Mouse (Mus musculus) mouse embryonic stem cell (cell line): Measurements from ENCODE around the gene Cxcl10.

Source experiments
- in situ Hi-C, 2 experiments: fragments of 300-500 bp; cut with MboI; formaldehyde crosslinking; loops; 1 replicate in 1 of 2; 3 replicates in 1 of 2; pipeline ENCODE4 v1.14.3; 2019 to 2020; ENCODE audit warnings: low sequenced_read_pairs in 2 of 2, low pct_unique_long_range_greater_than_20kb in 1 of 2, mixed read lengths in 1 of 2; ENCODE audit not compliant: unreplicated experiment in 1 of 2

The Cxcl10 gene

DNA sequence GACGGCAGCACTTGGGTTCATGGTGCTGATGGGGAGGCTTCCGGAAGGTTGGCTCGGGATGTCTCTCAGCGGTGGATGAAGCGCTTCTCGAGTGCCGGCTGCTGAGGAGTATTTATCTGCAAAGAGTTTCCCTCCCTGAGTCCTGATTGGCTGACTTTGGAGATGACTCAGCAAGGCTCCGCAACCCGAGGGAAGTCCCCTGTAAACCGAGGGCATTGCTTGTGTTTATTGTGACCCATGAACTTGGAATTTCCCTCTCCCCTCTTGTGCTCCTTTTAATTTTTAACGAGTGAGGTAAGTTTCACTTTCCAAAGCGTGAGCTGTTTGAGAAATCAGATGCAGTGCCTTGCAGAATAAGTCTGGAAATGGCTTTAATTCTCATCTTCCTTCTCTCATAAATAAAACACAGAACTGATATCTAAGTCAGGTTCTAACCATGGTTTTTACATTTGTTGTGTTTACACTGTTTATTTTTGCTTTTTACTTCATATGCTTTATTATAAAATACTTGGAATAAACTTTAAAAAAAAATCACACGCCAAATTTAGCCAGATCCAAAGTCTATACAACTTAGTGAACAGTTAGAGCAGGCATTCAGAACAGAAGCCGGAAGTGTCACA lies at the start of gene Cxcl10:
TSS of gene Cxcl10 (minus strand) at position 96 of the 620 bp plus-strand sequence.
- in situ Hi-C loops = no loop called here

DNA sequence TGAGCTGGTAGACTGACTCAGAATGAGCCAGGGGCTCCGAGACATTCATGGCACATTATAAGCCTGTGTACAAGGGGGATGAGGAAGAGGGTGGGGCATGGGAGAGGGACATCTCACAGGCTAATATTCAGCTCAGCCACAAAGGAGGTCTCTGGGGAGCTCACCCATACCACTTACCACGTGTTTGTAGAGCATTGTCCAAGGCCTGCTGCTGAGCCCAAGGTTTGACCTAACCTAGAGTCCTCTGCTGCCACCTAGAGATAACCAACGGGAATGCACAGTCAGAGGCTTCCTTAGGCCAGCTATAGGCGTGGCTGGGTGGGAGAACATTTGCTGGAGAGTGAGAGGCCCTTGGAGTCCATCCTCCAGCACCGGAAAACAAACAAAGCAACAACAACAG lies 49.5 kb upstream of the Cxcl10 start:
- in situ Hi-C loops = no loop called here

DNA sequence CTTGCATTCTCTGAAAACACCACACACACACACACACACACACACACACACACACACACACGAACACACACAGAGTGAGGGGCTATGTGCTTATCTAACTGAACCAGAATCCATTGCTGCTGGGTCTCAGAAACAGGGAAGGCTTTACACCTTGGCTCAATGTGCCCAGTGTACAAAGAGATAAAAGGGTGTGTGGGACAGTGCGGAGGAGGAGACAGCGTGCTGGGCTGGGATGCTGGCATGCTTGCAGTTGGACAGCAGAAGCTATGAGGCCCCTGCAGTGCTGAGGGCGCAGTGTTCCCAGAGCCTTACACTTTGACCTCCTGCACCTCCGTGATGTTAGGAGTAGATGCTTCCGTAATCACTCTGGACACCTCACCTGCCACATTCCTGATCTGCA lies 47.8 kb upstream of the Cxcl10 start:
- in situ Hi-C loops = no loop called here

DNA sequence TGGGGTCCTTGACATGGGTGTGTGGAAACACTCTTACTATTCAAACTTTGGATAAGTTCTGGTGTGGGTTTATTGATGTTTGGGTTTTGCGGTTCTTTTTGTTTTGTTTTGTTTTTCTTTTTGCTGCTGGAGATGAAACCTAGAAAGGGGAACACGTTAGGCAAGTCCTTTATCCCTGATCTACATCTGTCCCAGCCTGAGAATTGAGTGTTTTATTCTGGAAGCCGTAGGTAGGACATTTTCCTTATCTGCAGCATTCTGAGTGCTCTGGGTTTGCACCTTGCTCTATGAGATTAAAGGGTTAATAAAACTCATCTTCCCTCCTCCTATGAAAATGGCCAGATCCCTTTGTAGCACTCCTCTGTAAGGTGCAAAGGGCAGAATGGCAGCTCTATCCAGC lies 47.1 kb upstream of the Cxcl10 start:
- in situ Hi-C loops = no loop called here

DNA sequence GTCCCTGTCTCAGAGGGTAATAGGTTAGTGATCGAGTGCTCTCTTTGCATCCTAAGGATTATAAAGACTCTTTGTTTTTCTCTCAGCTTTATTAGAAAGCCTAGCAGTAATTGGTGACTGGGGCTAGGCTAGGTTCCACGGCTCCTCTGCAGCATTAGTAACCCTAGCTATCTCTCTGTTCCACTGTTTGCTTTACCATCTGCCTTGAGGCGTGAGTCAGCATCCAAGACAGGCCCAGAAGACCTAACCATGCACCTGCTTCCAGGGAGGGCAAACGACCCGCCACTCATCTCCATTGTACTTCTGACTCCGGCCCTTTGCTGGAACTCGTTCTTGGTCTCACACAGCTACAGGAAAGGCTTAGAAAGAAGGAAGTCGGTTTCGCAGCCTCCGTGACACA lies 45.2 kb upstream of the Cxcl10 start:
- in situ Hi-C loops = no loop called here

DNA sequence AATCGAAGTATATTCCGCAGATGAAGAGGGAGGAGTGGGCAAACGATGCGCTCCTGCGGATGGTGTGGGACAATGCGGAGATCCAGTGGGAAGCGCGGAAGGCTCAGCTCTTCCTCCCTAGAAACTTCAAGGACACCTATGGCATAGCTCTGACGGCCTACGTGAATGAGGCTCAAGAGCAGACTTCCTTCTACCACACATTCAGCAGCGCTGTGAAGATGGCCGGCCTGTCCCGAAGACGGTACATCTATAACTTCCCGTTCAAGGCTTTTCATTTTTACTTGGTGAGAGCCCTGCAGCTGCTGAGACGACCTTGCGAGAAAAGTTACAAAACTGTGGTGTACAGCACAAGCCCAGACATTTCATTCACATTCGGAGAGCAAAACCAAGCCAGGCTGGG lies 43.9 kb upstream of the Cxcl10 start:
- in situ Hi-C loops = no loop called here

DNA sequence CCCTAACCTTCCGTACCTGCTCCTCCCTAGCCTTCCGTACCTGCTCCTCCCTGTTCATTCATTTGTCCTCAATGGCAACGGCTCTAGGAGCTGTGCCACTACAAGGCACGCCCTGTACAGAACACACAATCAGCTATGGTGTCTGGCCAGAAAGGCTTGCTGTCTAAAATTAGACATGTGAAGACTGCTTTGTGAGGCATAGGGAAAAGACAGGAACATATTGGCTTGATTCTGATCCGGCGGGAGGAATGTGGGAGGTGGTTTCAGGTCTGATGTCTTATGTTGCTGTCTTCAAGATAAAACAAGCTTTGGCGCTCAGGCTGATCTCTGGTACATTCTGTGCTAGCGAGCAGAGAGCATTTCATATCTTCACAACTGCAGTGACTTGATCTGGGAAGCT lies 41.9 kb upstream of the Cxcl10 start:
- in situ Hi-C loops = no loop called here

DNA sequence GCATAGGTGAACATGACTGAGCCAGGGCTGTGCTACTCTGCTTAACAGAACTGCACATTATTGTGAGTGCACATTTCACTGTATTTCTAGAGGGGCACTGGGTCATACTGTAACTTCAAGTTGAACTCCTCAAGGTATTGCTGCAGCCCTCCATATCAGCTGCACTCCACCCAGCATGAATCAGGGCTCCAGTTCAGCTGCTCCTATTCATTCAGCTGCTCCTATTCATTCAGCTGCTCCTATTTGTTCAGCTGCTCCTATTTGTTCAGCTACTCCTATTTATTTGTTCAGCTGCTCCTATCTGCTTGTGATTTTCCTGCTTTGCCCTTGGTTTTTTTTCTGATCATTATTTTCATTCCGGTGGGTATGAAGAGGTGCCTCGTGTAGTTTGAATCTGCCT lies 41.3 kb upstream of the Cxcl10 start:
- in situ Hi-C loops = no loop called here

DNA sequence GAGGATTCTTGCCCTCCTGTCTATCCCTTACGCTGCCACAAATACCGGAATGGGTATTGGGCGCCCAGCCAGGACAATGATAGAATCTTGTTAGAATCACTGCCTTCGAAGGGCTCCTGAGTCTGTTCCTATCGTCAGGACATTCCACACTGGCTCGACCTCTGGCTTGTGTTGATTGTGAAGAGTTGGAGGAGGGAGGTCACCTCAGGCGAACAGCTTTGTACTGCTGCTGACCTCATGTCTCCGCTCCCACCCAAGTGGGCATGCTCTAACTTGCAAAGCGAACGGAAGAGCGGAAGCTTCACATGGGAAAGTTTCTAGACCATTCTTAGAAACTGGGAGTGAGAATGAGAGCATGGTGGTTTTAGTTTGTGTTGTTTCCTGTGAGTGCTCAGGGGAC lies 38.7 kb upstream of the Cxcl10 start:
- in situ Hi-C loops = no loop called here

DNA sequence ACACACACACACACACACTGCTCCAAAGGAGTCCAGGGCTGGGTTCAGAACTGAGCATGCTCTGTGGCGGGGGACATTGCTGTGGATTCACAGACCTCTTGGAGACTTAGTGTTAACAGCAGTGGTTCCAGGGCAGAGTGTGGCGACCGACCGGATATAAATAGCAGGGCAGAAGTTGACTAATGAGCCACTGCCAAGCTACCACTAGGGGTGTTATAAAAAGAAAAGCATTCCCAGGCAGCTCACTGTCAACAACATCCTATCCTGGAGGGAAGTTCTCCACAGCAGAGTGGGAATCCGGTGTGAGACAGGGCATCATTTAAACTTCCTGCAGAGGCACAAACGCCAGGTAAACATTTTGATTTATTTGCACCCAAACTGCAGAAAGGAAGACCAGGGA lies 38.0 kb upstream of the Cxcl10 start:
- in situ Hi-C loops = no loop called here

DNA sequence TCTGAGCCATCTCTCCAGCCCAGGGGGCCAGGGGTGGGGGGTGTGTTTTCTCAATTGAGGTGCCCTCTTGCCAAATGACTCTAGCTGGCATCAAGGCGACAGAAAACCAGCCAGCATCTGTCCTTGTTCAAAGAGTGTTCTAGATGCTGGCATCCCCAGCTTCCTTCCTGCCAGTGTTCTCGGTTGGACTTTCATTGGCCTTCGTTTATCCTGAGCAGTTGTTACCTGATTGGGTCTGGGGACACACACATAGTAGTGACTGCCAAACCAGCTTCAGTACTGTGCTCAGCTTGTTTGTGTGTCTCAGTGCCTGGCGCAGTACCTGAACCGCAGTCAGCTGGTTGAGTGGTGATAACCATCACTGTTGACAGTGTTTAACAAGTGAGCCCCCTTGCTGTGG lies 37.4 kb upstream of the Cxcl10 start:
- in situ Hi-C loops = no loop called here

DNA sequence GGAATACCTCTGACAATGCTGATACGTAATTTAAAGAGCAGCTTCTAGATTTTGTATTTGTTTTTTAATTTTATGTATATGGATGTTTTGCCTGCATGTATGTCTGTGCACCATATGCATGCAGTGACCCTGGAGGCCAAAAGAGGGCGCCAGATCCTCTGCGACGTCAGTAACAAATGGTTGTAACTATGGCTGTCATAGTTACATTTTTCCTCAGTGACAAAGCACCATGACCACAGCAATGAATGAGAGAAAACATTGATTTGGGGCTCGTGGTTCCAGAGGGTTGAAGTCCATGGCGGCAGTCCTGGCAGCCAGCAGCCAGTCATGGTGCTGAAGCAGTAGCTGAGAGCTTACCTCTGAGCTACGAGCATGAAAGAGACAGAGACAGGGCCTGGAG lies 36.2 kb upstream of the Cxcl10 start:
- in situ Hi-C loops = no loop called here

DNA sequence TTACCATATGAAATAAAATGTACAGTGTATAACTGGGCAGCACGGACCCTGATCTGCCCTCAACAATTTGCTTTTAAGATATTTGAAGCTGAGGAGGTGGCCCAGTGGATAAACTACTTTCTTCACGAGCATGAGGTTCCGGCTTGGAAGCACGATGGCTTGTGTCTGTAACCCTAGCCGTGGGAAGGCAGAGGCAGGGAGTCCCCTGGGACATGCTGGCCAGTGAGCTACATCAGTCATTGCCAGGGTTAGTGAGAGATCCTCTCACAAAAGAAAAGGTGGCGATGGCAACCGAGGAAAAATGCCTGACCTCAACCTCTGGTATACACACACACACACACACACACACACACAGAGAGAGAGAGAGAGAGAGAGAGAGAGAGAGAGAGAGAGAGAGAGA lies 35.1 kb upstream of the Cxcl10 start:
- in situ Hi-C loops = no loop called here

DNA sequence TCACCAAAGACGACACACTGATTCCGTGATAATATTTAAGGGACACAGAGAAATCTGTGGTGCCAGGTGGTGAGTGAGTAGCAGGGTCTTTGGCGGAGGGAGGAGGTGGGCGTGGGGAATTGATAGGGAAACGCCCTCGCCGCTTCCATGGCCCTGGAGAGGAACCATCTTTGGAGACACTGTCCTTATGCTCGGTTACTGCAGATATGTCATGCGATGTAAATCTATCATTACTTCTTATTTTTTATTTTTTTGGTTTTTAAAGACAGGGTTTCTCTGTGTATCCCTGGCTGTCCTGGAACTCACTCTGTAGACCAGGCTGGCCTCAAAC lies 33.6 kb upstream of the Cxcl10 start:
- in situ Hi-C loops = no loop called here

DNA sequence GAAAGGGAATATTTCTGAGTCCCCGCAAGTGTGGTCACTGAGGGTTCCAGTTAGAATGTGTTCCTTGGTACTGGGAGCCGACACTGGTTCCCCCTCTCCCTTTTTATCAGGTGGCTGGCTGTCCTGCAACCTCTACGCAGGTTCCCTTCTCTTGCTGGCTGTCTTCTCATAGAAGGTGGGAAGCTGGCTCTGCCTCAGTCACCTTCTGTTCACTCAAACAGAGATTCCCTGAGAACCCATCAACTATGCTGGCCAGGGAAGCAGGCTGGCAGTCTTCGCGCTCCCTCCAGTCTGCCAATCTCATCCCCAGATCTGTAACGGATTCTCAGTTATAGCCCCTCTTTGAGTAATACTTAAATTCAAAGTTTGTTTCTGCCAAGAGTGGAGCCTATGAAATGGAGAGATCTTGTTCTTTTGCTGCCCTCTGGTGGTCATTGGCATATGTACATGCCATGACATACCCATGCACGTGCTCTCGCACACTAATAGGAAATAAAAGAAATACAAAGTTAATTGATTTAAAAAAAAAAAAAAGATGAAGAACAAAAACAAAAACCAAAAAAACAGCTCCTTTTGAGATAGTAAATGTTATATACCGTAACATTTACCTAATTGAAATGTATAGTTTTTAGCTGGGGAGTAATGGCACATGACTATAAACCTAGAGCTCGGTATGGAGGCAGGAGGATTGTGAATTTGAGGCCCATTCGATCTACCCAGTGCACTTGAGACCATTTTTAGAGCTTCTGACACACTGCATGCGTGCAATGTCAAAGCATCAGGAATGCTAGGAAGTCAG lies 33.1 kb upstream of the Cxcl10 start:
- in situ Hi-C loops = no loop called here

DNA sequence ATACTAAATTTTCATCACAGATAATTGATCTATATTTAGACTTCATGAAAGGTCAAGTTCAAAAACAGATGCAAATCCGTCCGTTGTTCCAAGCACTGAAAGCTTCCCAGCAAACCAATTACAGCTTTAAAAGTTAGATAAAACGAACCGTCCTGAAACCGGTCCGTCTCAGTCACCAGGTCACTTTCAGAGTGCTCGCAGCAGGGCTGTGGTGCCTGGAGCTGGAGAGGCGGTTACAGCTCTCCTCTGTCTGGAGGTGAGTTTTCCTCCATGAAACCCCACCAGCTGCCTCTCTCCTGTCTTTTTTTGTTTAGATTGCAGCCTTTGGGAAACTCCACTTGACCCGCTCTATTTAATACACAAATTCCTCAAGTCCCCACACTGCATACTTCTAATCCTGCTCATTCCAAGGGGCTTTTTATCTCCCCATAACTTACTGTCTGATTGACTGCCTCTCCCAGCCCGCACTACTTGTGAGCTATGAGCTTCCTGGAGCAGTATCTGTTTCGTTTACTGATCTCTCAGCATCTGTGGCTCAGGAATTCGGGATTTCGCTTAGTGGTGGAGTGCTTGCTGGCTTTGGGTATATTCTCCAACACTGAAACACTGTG lies 28.2 kb upstream of the Cxcl10 start:
- in situ Hi-C loops = loop anchor here (5.0 kb wide), 1 partner anchor 60 kb away; no protein-coding TSS in a partner anchor

DNA sequence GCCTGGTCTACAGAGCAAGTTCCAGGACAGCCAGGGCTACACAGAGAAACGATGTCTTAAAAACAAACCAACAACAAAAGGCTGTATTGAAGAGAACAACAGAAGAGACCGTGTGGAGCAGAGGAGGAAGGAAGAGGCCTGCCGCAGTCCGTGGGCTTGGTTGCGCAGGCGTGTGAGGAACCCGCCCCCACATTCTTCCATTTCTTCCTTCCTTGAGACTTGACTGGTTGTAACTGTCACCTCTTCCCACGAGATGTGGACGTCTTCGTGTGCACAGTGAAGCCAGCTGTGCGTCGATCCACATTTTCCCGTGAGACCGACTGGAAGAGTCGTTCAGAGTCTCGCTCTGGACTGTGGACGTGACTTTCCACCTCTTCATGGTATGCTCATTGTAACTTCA lies 26.7 kb upstream of the Cxcl10 start:
- in situ Hi-C loops = loop anchor here (5.0 kb wide), 1 partner anchor 58 kb away; no protein-coding TSS in a partner anchor

DNA sequence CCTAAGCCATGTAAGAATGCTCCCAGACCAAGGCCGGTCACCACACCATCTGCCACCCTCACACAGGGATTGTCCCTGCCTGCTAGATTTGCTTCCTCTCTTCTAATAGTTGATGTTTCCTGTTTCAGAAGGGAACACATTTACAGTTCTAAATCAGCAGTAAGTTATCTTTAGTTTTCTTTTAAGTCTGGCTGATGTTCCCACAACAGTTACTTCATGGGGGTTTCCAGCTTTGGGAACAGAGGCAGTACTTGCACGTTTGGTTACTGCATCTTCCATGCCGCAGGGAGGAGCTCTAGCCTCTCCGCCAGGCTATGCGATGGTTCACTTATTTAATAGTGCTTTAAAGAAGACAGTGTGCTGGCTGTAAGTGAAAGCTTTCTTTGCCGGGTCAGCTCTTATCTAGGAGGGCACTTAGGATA lies 26.0 kb upstream of the Cxcl10 start:
- in situ Hi-C loops = loop anchor here (5.0 kb wide), 1 partner anchor 57 kb away; no protein-coding TSS in a partner anchor

DNA sequence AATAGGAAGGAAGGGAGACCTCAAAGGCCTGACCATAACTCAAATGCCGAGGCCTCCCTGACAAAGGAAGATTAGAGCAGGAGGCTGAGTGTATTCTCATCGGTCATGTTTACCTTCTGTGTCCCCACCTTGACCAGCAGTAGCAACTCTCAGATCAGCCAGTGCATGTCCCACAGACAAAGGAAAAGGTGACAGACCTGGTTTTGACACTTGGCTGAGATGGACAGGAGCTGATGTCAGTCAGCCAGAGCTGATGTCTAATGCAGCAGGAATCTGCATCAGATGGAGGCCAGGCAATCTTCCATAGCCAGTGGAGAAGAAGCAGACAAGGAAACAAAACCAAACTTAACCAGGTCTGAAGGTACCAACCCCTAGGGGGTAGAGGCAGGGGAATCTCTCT lies 23.9 kb upstream of the Cxcl10 start:
- in situ Hi-C loops = no loop called here
